Mouse (Mus musculus): ENCODE results near the gene Slc22a26. TPM values are rescaled to one million over a fixed set of nuclear protein-coding genes. Genes with fewer than 3 reads are reported as not detected.

The Slc22a26 gene
- polyA plus RNA-seq (2014; fragmentation: Illumina TruSeq; extraction: RNeasy Lipid Tissue Mini Kit (QIAGEN cat#74804)) = not detected

GRCm38 (mm10) chr19:7802571-7802970 is at the start of gene Slc22a26:
Slc22a26 (minus strand) TSS chr19:7802667.

Other genes with a start within 250 kb of the Slc22a26 start
- gene Pla2g16, start 245.2 kb downstream of the Slc22a26 start, polyA plus RNA-seq (2014; fragmentation: Illumina TruSeq; extraction: RNeasy Lipid Tissue Mini Kit (QIAGEN cat#74804)) = 16.4 TPM
- 5.8 TPM for gene Lgals12, start 195.5 kb downstream of the Slc22a26 start, polyA plus RNA-seq (2014; fragmentation: Illumina TruSeq; extraction: RNeasy Lipid Tissue Mini Kit (QIAGEN cat#74804))
- gene Hrasls5, start 190.1 kb downstream of the Slc22a26 start, polyA plus RNA-seq (2014; fragmentation: Illumina TruSeq; extraction: RNeasy Lipid Tissue Mini Kit (QIAGEN cat#74804)) = not detected
- gene Slc22a19, start 91.4 kb downstream of the Slc22a26 start, polyA plus RNA-seq (2014; fragmentation: Illumina TruSeq; extraction: RNeasy Lipid Tissue Mini Kit (QIAGEN cat#74804)) = not detected
- gene Slc22a27, start 163.4 kb upstream of the Slc22a26 start, polyA plus RNA-seq (2014; fragmentation: Illumina TruSeq; extraction: RNeasy Lipid Tissue Mini Kit (QIAGEN cat#74804)) = not detected

Measured in ovary, adult 10 weeks (tissue).